Mouse (Mus musculus) lung, postnatal 0 days (tissue): ENCODE measurements around the gene Itga11.

ENCODE experiments used
- CTCF ChIP-seq: IDR thresholded peaks from 2 replicates; pipeline ENCODE4 v1.5.1; 2016; ENCODE audit warnings: antibody characterized with exemption, mild to moderate bottlenecking
- EP300 ChIP-seq: IDR thresholded peaks from 2 replicates; pipeline ENCODE4 v1.6.1; 2016; ENCODE audit warnings: antibody characterized with exemption, mild to moderate bottlenecking, control low read depth

GRCm38 (mm10) chr9:62726472-62726871 lies 48.8 kb downstream of the Itga11 start:
- TF ChIP-seq CTCF (peak; percentile 71), EP300 (no peak)
